ENCODE assay signal across 1 mouse cellular context in the genomic region with DNA sequence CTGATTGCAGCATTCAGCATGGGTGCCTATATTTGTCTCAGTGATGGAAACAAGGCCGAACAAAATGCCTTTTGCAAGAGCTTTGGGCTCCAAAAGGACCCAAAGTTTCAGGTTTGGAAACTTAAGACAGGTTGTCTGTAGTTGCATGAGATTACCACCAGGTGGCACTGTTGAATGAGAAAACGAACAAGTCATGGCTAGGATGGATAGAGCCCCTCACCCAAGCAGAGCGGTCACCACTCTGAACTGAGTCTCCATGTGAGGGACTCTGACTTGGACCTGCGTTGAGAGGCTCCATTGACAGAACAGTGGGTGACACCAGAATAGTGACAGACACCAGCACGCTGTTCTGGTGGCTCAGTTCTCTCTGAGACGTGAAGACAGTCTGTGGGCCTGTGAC.
TF ChIP-seq lines count a peak whose summit lies in the region.

No protein-coding gene starts in this region.

TF ChIP-seq in CH12.LX, 34 proteins besides CTCF, POLR2A, EP300 and RAD21:
- TF ChIP-seq USF2 (conservative IDR thresholded peaks at IDR 0.05; ENCODE audit: low read depth, low read length) (no peak), SMC3 (IDR thresholded peaks at IDR 0.05; ENCODE audit: low read depth, low read length) (peak; percentile 69), UBTF (IDR thresholded peaks at IDR 0.05; ENCODE audit: low read depth, low read length) (no peak)
